ENCODE assay signal across 9 mouse cellular contexts in the genomic region with DNA sequence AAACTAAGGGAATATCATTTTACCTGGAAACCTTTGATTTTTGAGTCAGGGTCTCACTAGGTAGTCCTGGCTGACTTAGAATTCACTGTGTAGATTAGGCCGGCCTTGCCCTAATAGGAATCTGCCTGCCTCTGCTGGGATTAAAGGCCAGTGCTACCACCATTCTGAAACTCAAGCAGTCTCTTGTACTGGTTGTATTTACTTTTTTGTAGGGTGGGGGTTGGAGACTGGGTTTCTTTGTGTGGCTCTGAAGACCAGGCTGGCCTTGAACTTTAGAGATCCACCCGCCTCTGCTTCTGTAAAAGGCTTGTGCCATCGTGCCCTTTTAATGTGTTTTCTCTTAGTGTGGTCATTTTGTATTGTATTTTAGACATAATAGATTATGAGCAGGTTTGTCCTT. TPM values are rescaled to one million over a fixed set of nuclear protein-coding genes. Genes with fewer than 3 reads are reported as not detected.
DNase-seq lines count a peak whose midpoint lies in the region; ATAC-seq and TF ChIP-seq lines count a peak whose summit lies in the region.
"Had no signal": no experiment of that assay in that cellular context is flagged by ENCODE, and none has a peak within 500 bp of the region (broad histone marks: within the 10 kb centered on the region; RNA-seq: fewer than 3 reads in every experiment).

No protein-coding gene starts in this region.

- intact Hi-C loops in heart, postnatal 14 days (cut with DNase I): loop anchor here (10.0 kb wide), 1 partner anchor 274 kb away; a partner anchor contains a TSS

- H3K9ac ChIP-seq in ES-Bruce4 (ENCODE audit: low read depth, poor library complexity, severe bottlenecking): peak overlapping the region; percentile 98
- H3K9ac ChIP-seq in forebrain, postnatal 0 days: no peak overlapping the region
- peak overlapping the region; percentile 62 for H3K9ac ChIP-seq in liver, embryonic 16.5 days (ENCODE audit: low read depth, low read length)

- 53% methylated on average over 3 of the region's 3 CpGs for WGBS in forebrain, postnatal 0 days
- 28% methylated on average over 3 of the region's 3 CpGs for WGBS in liver, embryonic 16.5 days (ENCODE audit: insufficient replicate concordance)

- no peak for TF ChIP-seq CTCF in ES-Bruce4 (IDR thresholded peaks at IDR 0.05; ENCODE audit: low read depth, low read length)
- no peak for TF ChIP-seq CTCF in forebrain, postnatal 0 days (IDR thresholded peaks at IDR 0.05; ENCODE audit: low read depth)

- ATAC-seq in forebrain, postnatal 0 days: no peak
- ATAC-seq in liver, embryonic 16.5 days (ENCODE audit: low read depth): no peak
- ATAC-seq in megakaryocyte progenitor cell, adult 5-6 weeks (replicated peaks; ENCODE audit: poor library complexity): no peak

- no peak for TF ChIP-seq POLR2A in ES-Bruce4 (IDR thresholded peaks at IDR 0.05; ENCODE audit: insufficient read depth, low read length)

- peak; percentile 78 for DNase-seq in heart, adult 11 months
- no peak for DNase-seq in heart, postnatal 14 days
- DNase-seq in forebrain, postnatal 0 days: no peak
- DNase-seq in natural killer cell, adult 2 months (ENCODE audit: low spot score in 2 of 2): no peak
- DNase-seq in urinary bladder, postnatal 10 days (ENCODE audit: low spot score): no peak
- DNase-seq: spleen, adult 18-20 months had no signal

- no peak overlapping the region for H3K27ac ChIP-seq in ES-Bruce4 (ENCODE audit: insufficient read depth, low read length)
- no peak overlapping the region for H3K27ac ChIP-seq in forebrain, postnatal 0 days (ENCODE audit: low read depth, low read length)
- H3K27ac ChIP-seq in liver, embryonic 16.5 days (ENCODE audit: low read length): no peak overlapping the region

- no peaks in the 10 kb centered on the region for H3K9me3 ChIP-seq in ES-Bruce4 (replicated peaks; ENCODE audit: control insufficient read depth, insufficient read depth, low read length, poor library complexity, severe bottlenecking)
- H3K9me3 ChIP-seq in forebrain, postnatal 0 days (ENCODE audit: low read length): no peaks in the 10 kb centered on the region
- H3K9me3 ChIP-seq in liver, embryonic 16.5 days (replicated peaks; ENCODE audit: control insufficient read depth, low read length): no peaks in the 10 kb centered on the region

- H3K4me1 ChIP-seq in ES-Bruce4 (ENCODE audit: control insufficient read depth, insufficient read depth, low read length): no peaks in the 10 kb centered on the region
- H3K4me1 ChIP-seq in forebrain, postnatal 0 days (ENCODE audit: insufficient read depth): peaks cover 4% of the 10 kb centered on the region; the same call in 1 of the 2 replicates
- peaks cover 11% of the 10 kb centered on the region for H3K4me1 ChIP-seq in liver, embryonic 16.5 days (ENCODE audit: control insufficient read depth, low read depth, low read length)

- H3K27me3 ChIP-seq in ES-Bruce4 (ENCODE audit: control insufficient read depth, insufficient read depth, low read length, poor library complexity, severe bottlenecking): no peaks in the 10 kb centered on the region
- no peaks in the 10 kb centered on the region for H3K27me3 ChIP-seq in forebrain, postnatal 0 days (ENCODE audit: insufficient read depth, low read length)
- H3K27me3 ChIP-seq in liver, embryonic 16.5 days (ENCODE audit: control insufficient read depth, insufficient read depth, low read depth, low read length): no peaks in the 10 kb centered on the region

- peaks cover 22% of the 10 kb centered on the region for H3K36me3 ChIP-seq in ES-Bruce4 (ENCODE audit: control insufficient read depth, insufficient read depth, low read length, poor library complexity, severe bottlenecking)
- peaks cover 13% of the 10 kb centered on the region for H3K36me3 ChIP-seq in forebrain, postnatal 0 days (ENCODE audit: insufficient read depth)
- H3K36me3 ChIP-seq in liver, embryonic 16.5 days (ENCODE audit: control insufficient read depth, insufficient read depth): peaks cover 19% of the 10 kb centered on the region

- TF ChIP-seq EP300 in ES-Bruce4 (IDR thresholded peaks at IDR 0.05; ENCODE audit: insufficient read depth, low read depth, low read length): no peak

- peak overlapping the region; percentile 52 for H3K4me2 ChIP-seq in forebrain, postnatal 0 days (ENCODE audit: low read depth)
- H3K4me2 ChIP-seq in liver, embryonic 16.5 days (ENCODE audit: low read depth, low read length): peak overlapping the region; percentile 83

- H3K4me3 ChIP-seq in ES-Bruce4 (ENCODE audit: low read depth, low read length): no peak overlapping the region
- H3K4me3 ChIP-seq in forebrain, postnatal 0 days (ENCODE audit: low read depth, low read length): peak overlapping the region; percentile 85; the same call in 1 of the 2 replicates
- H3K4me3 ChIP-seq in liver, embryonic 16.5 days (ENCODE audit: low read depth, low read length): peak overlapping the region; percentile 90

RNA-seq across cellular contexts. Expression of a gene that starts 1.9 kb away (rescaled TPM):
- 100 to 1,000 TPM; 175 to 187 TPM for total RNA-seq in heart, postnatal 14 days (2021)
- polyA plus RNA-seq in ES-Bruce4 (2011; ENCODE audit: insufficient read depth, insufficient read length, low read depth, missing spikeins): 174 and 192 TPM in 2 replicates
- total RNA-seq in forebrain, postnatal 0 days (2014; rRNA removed): 220 and 279 TPM in 2 replicates
- 56.9 and 76.7 TPM in 2 replicates for polyA plus RNA-seq in forebrain, postnatal 0 days (2015; fragmentation: Nextera tagmentation; extraction: Ambion mirVana)
- polyA plus RNA-seq in liver, embryonic 16.5 days (2015; fragmentation: Nextera tagmentation; extraction: Ambion mirVana): 36.9 and 39.0 TPM in 2 replicates
- 332 and 375 TPM in 2 replicates for total RNA-seq in megakaryocyte progenitor cell, adult 5-6 weeks (2015)
- 178 and 233 TPM in 2 replicates for total RNA-seq in megakaryocyte progenitor cell, adult 5-6 weeks (2017)

RNA-seq across cellular contexts. Expression of a gene that starts 2.5 kb away (rescaled TPM):
- 10 to 100 TPM; 52.8 to 56.6 TPM for total RNA-seq in heart, postnatal 14 days (2021)
- polyA plus RNA-seq in ES-Bruce4 (2011; ENCODE audit: insufficient read depth, insufficient read length, low read depth, missing spikeins): 283 and 292 TPM in 2 replicates
- 36.7 and 41.8 TPM in 2 replicates for total RNA-seq in forebrain, postnatal 0 days (2014; rRNA removed)
- 35.9 and 44.0 TPM in 2 replicates for polyA plus RNA-seq in forebrain, postnatal 0 days (2015; fragmentation: Nextera tagmentation; extraction: Ambion mirVana)
- polyA plus RNA-seq in liver, embryonic 16.5 days (2015; fragmentation: Nextera tagmentation; extraction: Ambion mirVana): 52.9 and 55.6 TPM in 2 replicates
- 148 and 162 TPM in 2 replicates for total RNA-seq in megakaryocyte progenitor cell, adult 5-6 weeks (2015)
- total RNA-seq in megakaryocyte progenitor cell, adult 5-6 weeks (2017): 438 and 506 TPM in 2 replicates

RNA-seq across cellular contexts. Expression of a gene that starts 30.4 kb away (rescaled TPM):
- total RNA-seq in heart, postnatal 14 days (2021): 10 to 100 TPM; 16.0 to 16.7 TPM
- 2.5 and 4.9 TPM in 2 replicates for polyA plus RNA-seq in ES-Bruce4 (2011; ENCODE audit: insufficient read depth, insufficient read length, low read depth, missing spikeins)
- 3.7 and 6.1 TPM in 2 replicates for total RNA-seq in forebrain, postnatal 0 days (2014; rRNA removed)
- polyA plus RNA-seq in forebrain, postnatal 0 days (2015; fragmentation: Nextera tagmentation; extraction: Ambion mirVana): 2.8 and 3.6 TPM in 2 replicates
- polyA plus RNA-seq in liver, embryonic 16.5 days (2015; fragmentation: Nextera tagmentation; extraction: Ambion mirVana): 2.2 and 2.6 TPM in 2 replicates
- total RNA-seq in megakaryocyte progenitor cell, adult 5-6 weeks (2015): 2.3 and 3.9 TPM in 2 replicates
- 4.1 and 5.7 TPM in 2 replicates for total RNA-seq in megakaryocyte progenitor cell, adult 5-6 weeks (2017)

RNA-seq across cellular contexts. Expression of a gene that starts 39.3 kb away (rescaled TPM):
- total RNA-seq in heart, postnatal 14 days (2021): 1 to 10 TPM; 3.3 to 6.4 TPM
- polyA plus RNA-seq in ES-Bruce4 (2011; ENCODE audit: insufficient read depth, insufficient read length, low read depth, missing spikeins): 44.3 and 46.4 TPM in 2 replicates
- 21.9 and 25.8 TPM in 2 replicates for total RNA-seq in forebrain, postnatal 0 days (2014; rRNA removed)
- polyA plus RNA-seq in forebrain, postnatal 0 days (2015; fragmentation: Nextera tagmentation; extraction: Ambion mirVana): 9.8 and 12.3 TPM in 2 replicates
- polyA plus RNA-seq in liver, embryonic 16.5 days (2015; fragmentation: Nextera tagmentation; extraction: Ambion mirVana): 22.8 and 23.0 TPM in 2 replicates
- 16.4 and 17.0 TPM in 2 replicates for total RNA-seq in megakaryocyte progenitor cell, adult 5-6 weeks (2015)
- total RNA-seq in megakaryocyte progenitor cell, adult 5-6 weeks (2017): 20.4 and 33.7 TPM in 2 replicates

RNA-seq across cellular contexts. Expression of a gene that starts 51.6 kb away (rescaled TPM):
- total RNA-seq in heart, postnatal 14 days (2021): 10 to 100 TPM; 65.1 to 65.2 TPM
- 27.2 and 30.9 TPM in 2 replicates for polyA plus RNA-seq in ES-Bruce4 (2011; ENCODE audit: insufficient read depth, insufficient read length, low read depth, missing spikeins)
- 65.2 and 65.6 TPM in 2 replicates for total RNA-seq in forebrain, postnatal 0 days (2014; rRNA removed)
- 98.8 and 102 TPM in 2 replicates for polyA plus RNA-seq in forebrain, postnatal 0 days (2015; fragmentation: Nextera tagmentation; extraction: Ambion mirVana)
- 7.1 and 7.4 TPM in 2 replicates for polyA plus RNA-seq in liver, embryonic 16.5 days (2015; fragmentation: Nextera tagmentation; extraction: Ambion mirVana)
- total RNA-seq in megakaryocyte progenitor cell, adult 5-6 weeks (2015): 51.9 and 59.3 TPM in 2 replicates
- total RNA-seq in megakaryocyte progenitor cell, adult 5-6 weeks (2017): 42.9 and 44.3 TPM in 2 replicates
